Mouse (Mus musculus) liver, embryonic 14.5 days (tissue): ENCODE data around the gene Inpp4b. TPM values are rescaled to one million over a fixed set of nuclear protein-coding genes. Genes with fewer than 3 reads are reported as not detected.

ENCODE experiments used
- ATAC-seq: fragments of 200-750 bp; cut with Nextera tagmentation; 2 replicates; pipeline ENCODE4 v1.8.0; 2017; ENCODE audit warnings: moderate number of reproducible peaks, mild to moderate bottlenecking, moderate library complexity; ENCODE audit not compliant: insufficient read depth
- DNase-seq, 3 experiments: peaks; one replicate each; pipeline ENCODE4 v3.0.0-alpha.2; 2012 to 2013; ENCODE audit warnings: low read depth in 3 of 3, low spot score in 3 of 3
- H3K27ac ChIP-seq: fragments of 300-500 bp; sonication (generic); 2 replicates; pipeline ENCODE4 v1.5.1; 2014; ENCODE audit warnings: moderate library complexity, mild to moderate bottlenecking, control low read depth, inconsistent platforms
- H3K27me3 ChIP-seq: fragments of 300-500 bp; sonication (generic); 2 replicates; pipeline ENCODE4 v1.6.1; 2014; ENCODE audit warnings: mild to moderate bottlenecking, low read length, moderate library complexity; ENCODE audit not compliant: control insufficient read depth, insufficient read depth
- H3K36me3 ChIP-seq: fragments of 300-500 bp; sonication (generic); replicated peaks from 2 replicates; pipeline ENCODE4 v1.6.1; 2014; ENCODE audit warnings: low read depth; ENCODE audit not compliant: control insufficient read depth, insufficient read depth
- H3K4me1 ChIP-seq, 2 experiments: fragments of 200-500 bp in 1 of 2; fragments of 300-500 bp in 1 of 2; sonication (generic) in 1 of 2; replicated peaks; 2 replicates each; pipeline ENCODE4 v1.6.1; 2012 to 2014; ENCODE audit warnings: antibody characterized with exemption in 1 of 2, inconsistent platforms in 1 of 2, low read length in 1 of 2; ENCODE audit not compliant: control insufficient read depth in 2 of 2, insufficient read depth in 2 of 2
- H3K4me2 ChIP-seq: fragments of 300-500 bp; sonication (generic); 2 replicates; pipeline ENCODE4 v1.6.1; 2014; ENCODE audit warnings: low read depth, mild to moderate bottlenecking, control low read depth, moderate library complexity
- H3K4me3 ChIP-seq, 2 experiments: fragments of 200-500 bp in 1 of 2; fragments of 300-500 bp in 1 of 2; sonication (generic) in 1 of 2; 2 replicates each; pipeline ENCODE4 v1.5.1; 2012 to 2014; ENCODE audit warnings: low read depth in 2 of 2, low read length in 2 of 2, mild to moderate bottlenecking in 2 of 2, control low read depth in 1 of 2, inconsistent platforms in 1 of 2, moderate library complexity in 1 of 2; ENCODE audit not compliant: insufficient read depth in 1 of 2
- H3K9ac ChIP-seq: fragments of 300-500 bp; sonication (generic); replicated peaks from 2 replicates; pipeline ENCODE4 v1.6.1; 2014; ENCODE audit warnings: mild to moderate bottlenecking, control low read depth, moderate library complexity
- H3K9me3 ChIP-seq: fragments of 300-500 bp; sonication (generic); 2 replicates; pipeline ENCODE4 v1.6.1; 2016; ENCODE audit warnings: low read length, mixed read lengths; ENCODE audit not compliant: control insufficient read depth
- CTCF ChIP-seq: IDR thresholded peaks from 2 replicates; pipeline ENCODE4 v1.5.1; 2016; ENCODE audit warnings: antibody characterized with exemption, low read depth, control low read depth
- EP300 ChIP-seq: IDR thresholded peaks from 2 replicates; pipeline ENCODE4 v1.6.1; 2016; ENCODE audit warnings: antibody characterized with exemption, low read depth
- WGBS: fragments of 180-500 bp; shearing (Covaris S2); extraction: QIAGEN DNeasy Blood & Tissue Kit; methylation state at CpG from one replicate; pipeline ENCODE4 v1.1.7; 2014; ENCODE audit not compliant: insufficient replicate concordance; 5-methylcytosine and 5-hydroxymethylcytosine counted together
- polyA plus RNA-seq, 2 experiments: library from polyadenylated mRNA; depleted of rRNA in 1 of 2; stranded (reverse) in 1 of 2; unstranded in 1 of 2; fragments of >200 nt; fragmentation: Nextera tagmentation in 1 of 2; extraction: Ambion mirVana in 1 of 2; gene quantifications; 2 replicates each; pipeline versions ENCODE4 v1.2.1 to v1.2.3; 2012 to 2014

The Inpp4b gene
- polyA plus RNA-seq, 2 experiments: 0.25 to 1.8 TPM

DNA sequence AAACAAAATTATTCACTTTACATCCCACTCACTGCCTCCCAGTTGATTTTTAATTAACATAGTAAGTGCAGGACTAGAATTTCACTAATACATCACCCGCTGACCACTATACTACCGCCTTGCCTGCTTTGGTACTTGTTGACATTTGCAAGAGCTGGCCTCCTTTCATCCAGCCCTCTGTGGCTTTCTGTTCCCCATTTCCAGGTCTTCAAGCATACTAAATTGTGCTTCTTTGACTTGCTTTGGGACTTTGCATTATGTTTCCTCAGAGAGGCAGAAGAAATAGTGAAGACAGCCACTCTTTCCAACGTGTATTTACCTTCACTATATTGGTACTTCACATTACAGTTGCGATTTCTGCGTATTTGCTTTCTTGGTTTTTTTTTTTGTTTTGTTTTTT lies 244.4 kb downstream of the Inpp4b start:
- no peaks in the 10 kb centered on the region for H3K27me3 ChIP-seq
- no peak overlapping the region for H3K4me3 ChIP-seq
- H3K4me1 ChIP-seq: no peaks in the 10 kb centered on the region
- no peak overlapping the region for H3K9ac ChIP-seq
- WGBS: 70% methylated on average over 5 of the region's 5 CpGs
- H3K9me3 ChIP-seq: no peaks in the 10 kb centered on the region
- no peaks in the 10 kb centered on the region for H3K36me3 ChIP-seq
- ATAC-seq (no peak), DNase-seq (no peak)
- H3K4me2 ChIP-seq: no peak overlapping the region
- TF ChIP-seq EP300 (no peak), CTCF (no peak)
- no peak overlapping the region for H3K27ac ChIP-seq

DNA sequence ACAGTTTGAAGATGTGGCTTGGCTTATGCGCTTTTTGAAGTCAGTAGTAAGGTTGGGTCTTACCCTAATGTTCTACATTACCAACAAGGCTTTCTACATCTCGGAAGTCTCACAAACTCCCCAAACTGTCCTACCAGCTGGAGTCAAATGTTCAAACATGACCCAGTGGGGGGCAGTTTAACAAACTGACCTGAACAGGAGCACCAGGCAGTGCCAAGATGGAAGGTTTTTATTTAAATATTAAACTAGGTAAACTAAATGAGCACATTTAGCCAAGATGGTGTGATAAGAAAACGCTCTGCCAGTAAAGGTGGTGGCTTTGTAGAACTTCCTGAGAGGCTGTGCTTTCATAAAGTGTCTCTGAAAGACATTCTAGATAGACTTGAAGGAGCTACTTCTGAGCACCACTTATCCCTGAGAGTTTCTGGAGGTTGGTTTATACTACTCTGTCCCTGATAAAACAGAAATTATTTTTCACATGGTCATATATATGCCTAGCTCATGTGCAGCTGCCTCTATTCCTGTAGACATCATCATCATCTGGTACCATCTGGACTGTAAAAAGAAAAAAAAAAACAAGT lies 251.9 kb downstream of the Inpp4b start:
- 55% methylated on average over 3 of the region's 3 CpGs for WGBS
- Histone ChIP-seq H3K27ac (no peak overlapping the region), H3K9ac (no peak overlapping the region), H3K9me3 (no peaks in the 10 kb centered on the region), H3K36me3 (no peaks in the 10 kb centered on the region), H3K27me3 (no peaks in the 10 kb centered on the region), H3K4me2 (no peak overlapping the region), H3K4me3 (no peak overlapping the region), H3K4me1 (no peaks in the 10 kb centered on the region)
- no peak for ATAC-seq
- no peak for DNase-seq
- TF ChIP-seq CTCF (no peak), EP300 (no peak)

DNA sequence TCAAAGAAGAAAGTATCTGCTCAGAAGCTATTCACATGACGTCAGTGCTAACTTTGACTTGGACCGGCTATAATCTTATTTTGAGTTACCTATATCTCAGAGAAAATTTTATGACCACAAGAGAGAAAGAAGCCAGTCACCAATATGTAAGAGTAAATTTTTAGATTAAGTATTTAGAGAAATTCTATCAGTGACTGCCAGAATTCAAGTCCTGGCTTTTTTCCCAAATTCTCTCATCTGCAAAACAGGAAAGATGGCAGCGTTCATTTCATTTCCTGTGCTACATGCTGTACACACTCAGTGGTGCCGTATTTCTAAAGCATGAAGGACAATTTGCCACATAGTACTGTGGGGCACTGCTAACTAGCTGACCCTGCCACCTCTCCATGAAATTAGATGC lies 256.9 kb downstream of the Inpp4b start:
- no peaks in the 10 kb centered on the region for H3K9me3 ChIP-seq
- no peak overlapping the region for H3K9ac ChIP-seq
- 65% methylated on average over 4 of the region's 4 CpGs for WGBS
- no peak overlapping the region for H3K4me2 ChIP-seq
- no peaks in the 10 kb centered on the region for H3K27me3 ChIP-seq
- H3K36me3 ChIP-seq: no peaks in the 10 kb centered on the region
- no peak for TF ChIP-seq CTCF
- TF ChIP-seq EP300: no peak
- H3K4me1 ChIP-seq: no peaks in the 10 kb centered on the region
- no peak overlapping the region for H3K27ac ChIP-seq
- no peak overlapping the region for H3K4me3 ChIP-seq
- DNase-seq: no peak
- ATAC-seq: no peak

DNA sequence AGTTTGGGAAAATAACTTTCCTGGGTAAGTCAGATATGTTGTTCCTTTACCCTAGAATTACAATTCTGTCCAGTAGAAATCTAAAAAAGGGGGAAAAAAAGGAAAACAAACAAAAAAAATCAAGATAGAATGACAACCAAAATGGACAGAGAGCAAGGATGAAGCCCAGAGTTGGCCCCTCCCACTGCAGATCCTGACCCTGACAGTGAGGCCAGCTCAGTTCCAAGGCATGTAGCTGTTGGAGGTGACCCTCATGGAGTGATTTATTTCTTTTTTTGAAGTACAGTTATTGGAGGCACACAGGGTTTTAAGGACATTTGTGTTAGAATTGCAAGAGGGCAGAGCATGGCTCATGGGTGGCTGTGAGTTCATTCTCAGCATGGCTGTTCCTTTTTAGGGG lies 258.8 kb downstream of the Inpp4b start:
- TF ChIP-seq CTCF (no peak), EP300 (no peak)
- H3K4me1 ChIP-seq: no peaks in the 10 kb centered on the region
- no peak overlapping the region for H3K4me2 ChIP-seq
- DNase-seq: no peak
- no peak overlapping the region for H3K4me3 ChIP-seq
- H3K27me3 ChIP-seq: no peaks in the 10 kb centered on the region
- no peak for ATAC-seq
- no peak overlapping the region for H3K9ac ChIP-seq
- H3K36me3 ChIP-seq: no peaks in the 10 kb centered on the region
- H3K27ac ChIP-seq: no peak overlapping the region
- H3K9me3 ChIP-seq: no peaks in the 10 kb centered on the region

DNA sequence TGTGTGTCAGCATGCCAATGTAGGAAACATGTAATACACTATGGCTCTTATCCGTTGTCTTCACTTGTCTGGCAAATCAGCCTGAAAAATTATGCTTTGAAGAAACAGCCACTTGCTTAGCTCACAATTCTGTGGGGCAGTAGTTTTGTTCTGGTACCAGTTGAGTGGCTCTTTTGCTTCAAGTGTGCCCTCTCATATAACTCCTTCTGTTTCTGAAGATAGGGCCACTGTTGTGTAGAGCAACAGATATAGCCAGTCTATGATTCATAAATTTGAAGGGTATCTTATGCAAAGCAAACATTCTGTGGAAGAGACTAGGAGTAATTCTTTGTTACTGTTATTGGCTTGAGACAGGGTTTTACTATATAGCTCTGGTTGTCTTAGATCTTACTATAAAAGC lies 265.7 kb downstream of the Inpp4b start:
- Histone ChIP-seq H3K4me2 (no peak overlapping the region), H3K9me3 (no peaks in the 10 kb centered on the region), H3K27ac (no peak overlapping the region), H3K9ac (no peak overlapping the region), H3K4me3 (no peak overlapping the region), H3K27me3 (no peaks in the 10 kb centered on the region), H3K36me3 (no peaks in the 10 kb centered on the region), H3K4me1 (no peaks in the 10 kb centered on the region)
- DNase-seq: no peak
- no peak for ATAC-seq
- WGBS: 74% methylated on average over 1 of the region's 1 CpGs
- TF ChIP-seq CTCF (no peak), EP300 (no peak)
